ENCODE assay signal across 9 mouse cellular contexts in the genomic region with DNA sequence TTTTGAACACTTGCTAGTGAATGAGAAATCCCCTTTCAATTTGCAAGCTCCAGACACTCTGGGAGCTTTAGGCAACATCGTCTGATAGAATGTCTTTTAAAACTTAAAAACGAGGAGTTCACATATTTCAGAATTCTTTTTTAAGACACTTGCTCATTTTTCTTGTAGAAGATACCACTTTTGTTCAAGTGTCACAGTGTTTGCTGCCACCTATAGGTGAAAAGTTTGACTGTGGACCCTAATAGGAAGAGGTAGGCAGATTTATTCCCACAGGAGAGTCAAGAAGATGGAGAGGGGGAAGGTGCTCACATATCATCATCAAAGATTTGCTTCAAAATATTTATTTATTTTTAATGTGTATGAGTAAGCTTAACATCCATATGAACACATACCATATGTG. TPM values are rescaled to one million over a fixed set of nuclear protein-coding genes. Genes with fewer than 3 reads are reported as not detected.
DNase-seq lines count a peak whose midpoint lies in the region; ATAC-seq and TF ChIP-seq lines count a peak whose summit lies in the region.
"Had no signal": no experiment of that assay in that cellular context is flagged by ENCODE, and none has a peak within 500 bp of the region (broad histone marks: within the 10 kb centered on the region; RNA-seq: fewer than 3 reads in every experiment).

No protein-coding gene starts in this region.

- H3K4me1 ChIP-seq in heart, embryonic 10.5 days, result no peaks in the 10 kb centered on the region
- H3K4me1 ChIP-seq in lung, embryonic 14.5 days (ENCODE audit: insufficient read depth), result no peaks in the 10 kb centered on the region
- H3K4me1 ChIP-seq in lung, adult 2 months (ENCODE audit: control insufficient read depth, insufficient read depth, low read length), result no peaks in the 10 kb centered on the region
- H3K4me1 ChIP-seq: hindbrain, embryonic 12.5 days had no signal

- H3K36me3 ChIP-seq in heart, embryonic 10.5 days, result peaks cover 75% of the 10 kb centered on the region
- peaks cover 65% of the 10 kb centered on the region for H3K36me3 ChIP-seq in lung, embryonic 14.5 days (ENCODE audit: insufficient read depth)

- TF ChIP-seq POLR2A in lung, adult 2 months (IDR thresholded peaks at IDR 0.05; ENCODE audit: borderline replicate concordance, extremely low read depth, low read depth, low read length), result no peak

- ATAC-seq in lung, embryonic 14.5 days (ENCODE audit: insufficient read depth), result no peak

- no peak overlapping the region for H3K9ac ChIP-seq in lung, embryonic 14.5 days
- H3K9ac ChIP-seq: hindbrain, embryonic 12.5 days had no signal

- H3K4me2 ChIP-seq in lung, embryonic 14.5 days, result no peak overlapping the region
- H3K4me2 ChIP-seq: hindbrain, embryonic 12.5 days had no signal

- peak; percentile 63 for TF ChIP-seq CTCF in lung, embryonic 14.5 days (IDR thresholded peaks at IDR 0.05; ENCODE audit: low read depth)
- TF ChIP-seq CTCF in lung, adult 2 months (IDR thresholded peaks at IDR 0.05; ENCODE audit: insufficient read depth, low read length), result no peak

- no peak overlapping the region for H3K27ac ChIP-seq in heart, embryonic 10.5 days
- no peak overlapping the region for H3K27ac ChIP-seq in lung, embryonic 14.5 days (ENCODE audit: low read depth)
- H3K27ac ChIP-seq: hindbrain, embryonic 12.5 days had no signal

- no peak overlapping the region for H3K4me3 ChIP-seq in heart, embryonic 10.5 days
- H3K4me3 ChIP-seq in lung, embryonic 14.5 days (ENCODE audit: low read depth, low read length), result no peak overlapping the region
- no peak overlapping the region for H3K4me3 ChIP-seq in lung, adult 2 months (replicated peaks; ENCODE audit: extremely low read depth, low read depth, low read length)
- H3K4me3 ChIP-seq: hindbrain, embryonic 12.5 days had no signal

- DNase-seq in heart, postnatal 10 days, result peak; percentile 37 to 45
- DNase-seq in heart, embryonic 10.5 days (ENCODE audit: low spot score), result no peak
- peak; percentile 78 for DNase-seq in lung, embryonic 14.5 days
- DNase-seq in lung, adult 2 months, result no peak
- DNase-seq in NIH3T3 (ENCODE audit: low read depth), result peak; percentile 84
- DNase-seq in lung, postnatal 36 days, result peak; percentile 72
- no peak for DNase-seq in testis, postnatal 14 days (ENCODE audit: low spot score)
- no peak for DNase-seq in ovary, postnatal 10 days (ENCODE audit: low spot score)

- intact Hi-C loops in heart, postnatal 10 days (cut with DNase I), result loop anchor here (1.0 kb wide), 1 partner anchor 100 kb away; no protein-coding TSS in a partner anchor

- WGBS in heart, embryonic 10.5 days, result 75% methylated on average over 2 of the region's 2 CpGs
- WGBS in lung, embryonic 14.5 days, result 55% methylated on average over 2 of the region's 2 CpGs
- 51% methylated on average over 2 of the region's 2 CpGs for WGBS in lung, adult 2 months

- no peaks in the 10 kb centered on the region for H3K9me3 ChIP-seq in heart, embryonic 10.5 days
- no peaks in the 10 kb centered on the region for H3K9me3 ChIP-seq in lung, embryonic 14.5 days (ENCODE audit: low read depth, low read length)
- H3K9me3 ChIP-seq: hindbrain, embryonic 12.5 days had no signal

- H3K27me3 ChIP-seq in heart, embryonic 10.5 days (ENCODE audit: insufficient read depth, poor library complexity, severe bottlenecking), result no peaks in the 10 kb centered on the region
- no peaks in the 10 kb centered on the region for H3K27me3 ChIP-seq in lung, embryonic 14.5 days (ENCODE audit: insufficient read depth, low read length)
- H3K27me3 ChIP-seq: hindbrain, embryonic 12.5 days had no signal

RNA-seq across cellular contexts. Expression of a gene that starts 8.4 kb away (rescaled TPM):
- 10 to 100 TPM; 18.1 to 19.5 TPM for total RNA-seq in heart, postnatal 10 days (2021)
- 51.9 and 70.3 TPM in 2 replicates for polyA plus RNA-seq in heart, embryonic 10.5 days (2016; fragmentation: Nextera tagmentation; extraction: Ambion mirVana)
- 76.2 and 76.7 TPM in 2 replicates for polyA plus RNA-seq in lung, embryonic 14.5 days (2014; fragmentation: Nextera tagmentation; extraction: Ambion mirVana)
- polyA plus RNA-seq in lung, adult 2 months (2012; rRNA removed), result 18.3 and 19.1 TPM in 2 replicates

RNA-seq across cellular contexts. Expression of a gene that starts 59.5 kb away (rescaled TPM):
- total RNA-seq in heart, postnatal 10 days (2021), result 10 to 100 TPM; 35.9 to 42.5 TPM
- 58.5 and 76.8 TPM in 2 replicates for polyA plus RNA-seq in heart, embryonic 10.5 days (2016; fragmentation: Nextera tagmentation; extraction: Ambion mirVana)
- 101 and 111 TPM in 2 replicates for polyA plus RNA-seq in lung, embryonic 14.5 days (2014; fragmentation: Nextera tagmentation; extraction: Ambion mirVana)
- polyA plus RNA-seq in lung, adult 2 months (2012; rRNA removed), result 80.8 and 81.7 TPM in 2 replicates

Comparison
In these comparisons a context has a peak if more than half of its experiments do, and no peak if none do; other contexts are left out.
1. DNase-seq: peak in heart, postnatal 10 days (2 of 2), lung, embryonic 14.5 days (single experiment), NIH3T3 (single experiment) and lung, postnatal 36 days (single experiment); none in heart, embryonic 10.5 days (single experiment), lung, adult 2 months (single experiment), testis, postnatal 14 days (single experiment) and ovary, postnatal 10 days (single experiment).